Mouse (Mus musculus) lung, postnatal 4 days (tissue): Measurements from ENCODE around the gene Dysf.

Experiments
- DNase-seq, 2 experiments: peaks; one replicate each; pipeline ENCODE4 v3.0.0; 2021

The Dysf gene

DNA sequence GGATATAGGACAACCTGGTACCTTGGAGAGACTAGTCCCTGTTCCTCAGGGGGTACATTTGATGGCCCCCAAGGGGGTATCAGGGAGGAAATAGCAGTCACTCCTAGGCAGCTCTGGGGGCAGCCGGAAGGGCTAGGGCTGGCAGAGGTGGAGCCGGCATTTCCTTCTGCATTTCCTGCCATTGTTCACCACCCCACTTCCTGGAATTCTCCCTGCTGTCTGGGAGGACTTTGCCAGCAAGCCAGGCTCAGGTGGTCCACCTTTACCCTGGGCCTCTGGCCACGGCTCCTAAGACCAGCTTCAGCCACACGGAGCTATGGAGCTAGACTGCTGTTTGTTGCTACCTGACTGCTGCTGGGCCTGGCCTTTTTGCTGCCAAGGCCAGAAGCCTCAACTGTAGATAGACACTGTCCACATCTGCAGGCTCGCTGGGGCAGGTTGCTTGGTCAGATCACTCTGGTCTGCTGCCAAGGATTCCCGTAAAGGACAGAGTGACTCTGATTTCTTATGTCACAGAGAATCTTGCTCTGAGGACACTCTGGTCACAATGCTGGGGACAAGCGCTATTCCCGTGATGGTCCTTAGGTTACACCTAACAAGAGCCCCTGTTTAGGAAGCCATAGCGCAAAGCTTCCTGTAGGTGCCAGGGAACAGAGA lies 45.6 kb downstream of the Dysf start:
- DNase-seq = peak; percentile 56 to 73

DNA sequence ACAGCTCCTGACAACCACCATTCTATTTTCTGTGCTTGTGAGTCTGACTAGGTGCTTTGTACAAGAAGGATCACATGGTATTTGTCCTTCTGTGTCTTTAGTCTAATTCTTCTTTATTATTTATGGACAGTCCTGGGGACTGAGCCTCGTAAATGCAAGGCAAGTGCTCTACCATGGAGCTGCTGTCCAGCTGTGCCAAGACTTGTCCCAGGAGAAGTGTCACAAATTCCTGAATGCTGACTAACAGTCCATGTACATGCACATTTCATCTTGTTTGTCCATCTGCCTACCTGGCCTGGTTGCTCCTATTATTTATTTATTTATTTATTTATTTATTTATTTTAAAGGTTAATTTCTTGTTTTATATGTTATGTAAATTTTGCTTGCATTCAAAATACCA lies 47.2 kb downstream of the Dysf start:
- DNase-seq = no peak

DNA sequence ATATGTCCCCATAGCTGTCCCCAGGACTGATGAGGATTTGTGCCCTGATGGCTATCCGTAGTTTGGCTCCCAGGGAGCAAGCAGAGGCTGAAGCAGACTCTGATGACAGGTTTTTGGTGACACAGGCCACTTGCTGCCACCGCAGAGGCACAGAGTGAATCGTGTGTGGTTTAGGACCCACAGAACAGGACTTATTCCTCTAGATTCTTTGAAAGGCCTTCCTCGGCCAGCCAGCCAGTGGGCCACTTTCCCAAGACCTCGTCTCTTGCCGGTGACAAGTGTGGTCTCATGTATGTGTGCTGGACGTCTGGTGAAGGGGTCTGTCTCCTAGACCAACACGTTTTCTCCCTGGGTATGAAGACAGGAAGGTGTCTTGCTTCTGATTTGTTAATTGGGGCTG lies 48.8 kb downstream of the Dysf start:
- DNase-seq = no peak

DNA sequence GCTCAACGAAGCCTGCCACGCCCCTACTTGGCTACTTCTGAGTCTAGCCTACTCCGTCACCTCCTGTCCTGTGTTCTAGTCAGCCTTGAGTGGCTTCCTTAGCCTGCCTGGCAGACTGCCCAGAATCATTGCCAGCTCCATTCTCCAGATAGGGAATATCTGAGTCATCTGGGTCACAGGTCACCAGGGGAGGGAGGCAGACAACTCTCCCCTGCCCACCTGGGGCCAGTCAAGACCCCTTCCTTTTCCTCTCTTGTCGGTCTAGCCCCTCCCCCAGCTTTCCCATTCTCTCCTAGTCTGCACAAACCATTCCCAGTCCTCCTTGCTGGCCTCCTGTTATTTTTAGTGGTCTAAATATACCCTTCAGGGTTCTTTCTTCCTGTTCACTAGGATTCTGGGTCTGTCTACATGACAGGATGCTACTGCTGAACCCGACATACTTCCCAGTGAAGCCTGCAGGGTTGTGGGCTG lies 50.3 kb downstream of the Dysf start:
- peak; percentile 54 to 62 for DNase-seq

- no peak for DNase-seq
Measured at GRCm38 (mm10) chr6:84059771-84060414, 51.5 kb downstream of the Dysf start.

GRCm38 (mm10) chr6:84061328-84061727 lies 52.9 kb downstream of the Dysf start:
- peak; percentile 39 to 68 for DNase-seq

DNA sequence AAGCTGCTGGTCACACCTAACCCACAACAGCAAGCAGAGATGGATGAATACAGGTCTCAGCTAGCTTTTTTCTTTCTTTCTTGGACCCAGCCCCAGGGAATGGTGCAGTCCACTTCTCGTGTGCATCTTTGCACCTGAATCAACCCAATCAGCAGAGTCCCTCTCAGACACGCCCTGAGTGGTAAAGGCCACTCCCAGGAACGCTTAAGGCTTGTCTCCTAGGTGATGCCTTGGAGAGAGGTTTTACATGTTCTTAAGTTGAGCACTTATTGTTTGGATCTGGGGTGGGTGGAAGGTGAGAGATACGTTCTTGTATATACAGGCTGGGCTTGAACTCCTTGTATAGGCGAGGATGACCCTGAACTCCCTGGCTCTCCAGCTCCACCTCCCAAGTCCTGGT lies 54.2 kb downstream of the Dysf start:
- DNase-seq = no peak

- DNase-seq = no peak
Measured at GRCm38 (mm10) chr6:84068236-84068635, 59.8 kb downstream of the Dysf start.

- DNase-seq = no peak
Measured at GRCm38 (mm10) chr6:84070251-84070650, 61.9 kb downstream of the Dysf start.

GRCm38 (mm10) chr6:84072574-84072973 lies 64.2 kb downstream of the Dysf start:
- no peak for DNase-seq

- DNase-seq = no peak
Measured at GRCm38 (mm10) chr6:84078172-84078571, 69.8 kb downstream of the Dysf start.

- DNase-seq = no peak
Measured at GRCm38 (mm10) chr6:84080631-84081030, 72.2 kb downstream of the Dysf start.

GRCm38 (mm10) chr6:84084757-84085156 lies 76.4 kb downstream of the Dysf start:
- DNase-seq = no peak

- DNase-seq = peak in 1 of 2 experiments; percentile 23
Measured at GRCm38 (mm10) chr6:84093473-84093872, 85.1 kb downstream of the Dysf start.

DNA sequence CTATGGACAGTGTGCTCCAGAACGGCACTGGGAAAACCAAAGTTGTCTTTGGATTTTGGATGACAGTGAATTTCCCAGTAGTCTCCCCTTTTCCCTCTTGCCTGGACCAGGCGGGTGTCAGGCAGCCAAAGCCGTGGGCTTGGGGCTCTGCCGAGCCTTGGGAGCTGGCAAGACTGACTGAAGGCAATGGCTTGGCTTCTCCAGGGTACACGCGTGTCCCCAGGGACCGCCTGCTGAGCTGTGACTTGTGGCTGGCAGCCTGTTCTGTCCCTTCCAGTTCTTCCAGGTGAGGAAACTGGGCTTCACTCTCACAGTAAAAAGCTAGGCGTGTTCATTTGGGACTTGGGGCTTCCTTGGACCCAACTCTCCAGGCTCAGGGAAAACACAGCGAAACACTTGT lies 86.1 kb downstream of the Dysf start:
- no peak for DNase-seq

DNA sequence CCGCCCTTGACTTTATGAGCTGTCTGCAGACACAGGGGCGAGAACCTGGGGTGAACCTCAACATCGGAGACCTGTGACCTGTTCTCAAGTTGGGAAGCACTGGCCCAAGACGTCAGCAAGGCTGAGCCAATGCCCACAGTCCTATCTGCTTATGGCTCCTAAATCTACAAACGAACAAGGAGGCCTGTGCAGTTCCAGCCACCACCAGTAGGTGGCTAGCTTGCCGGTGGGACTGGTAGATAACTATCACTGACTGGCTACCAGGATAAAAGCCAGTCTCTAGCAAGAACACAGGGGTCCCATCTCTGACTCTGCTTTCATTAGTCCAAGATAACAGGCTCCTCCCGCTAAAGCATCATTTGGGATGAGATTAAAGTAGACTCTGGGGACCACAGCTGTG lies 86.6 kb downstream of the Dysf start:
- peak; percentile 60 to 73 for DNase-seq

- DNase-seq = peak in 1 of 2 experiments; percentile 60
Measured at GRCm38 (mm10) chr6:84095882-84096281, 87.5 kb downstream of the Dysf start.

DNA sequence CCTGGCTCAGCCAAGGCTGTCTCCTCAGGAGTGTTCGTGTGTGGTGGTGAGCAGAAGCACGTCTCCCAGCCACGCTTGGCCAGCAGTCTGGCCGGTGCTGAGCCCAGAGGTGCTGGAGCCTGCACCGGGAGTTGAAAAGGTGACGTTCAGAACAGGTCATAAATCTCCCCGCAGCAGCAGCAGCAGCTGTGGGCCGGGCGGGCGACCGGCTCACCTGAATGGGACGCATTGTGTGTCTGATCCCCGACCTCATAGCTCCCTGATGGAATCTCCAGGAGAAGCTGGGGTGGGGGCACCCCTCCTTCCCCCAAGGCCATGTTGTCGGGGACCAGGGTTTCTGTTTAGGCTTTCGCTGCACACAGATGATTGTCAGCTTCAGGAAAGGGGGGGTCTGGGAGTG lies 93.6 kb downstream of the Dysf start:
- DNase-seq = no peak

DNA sequence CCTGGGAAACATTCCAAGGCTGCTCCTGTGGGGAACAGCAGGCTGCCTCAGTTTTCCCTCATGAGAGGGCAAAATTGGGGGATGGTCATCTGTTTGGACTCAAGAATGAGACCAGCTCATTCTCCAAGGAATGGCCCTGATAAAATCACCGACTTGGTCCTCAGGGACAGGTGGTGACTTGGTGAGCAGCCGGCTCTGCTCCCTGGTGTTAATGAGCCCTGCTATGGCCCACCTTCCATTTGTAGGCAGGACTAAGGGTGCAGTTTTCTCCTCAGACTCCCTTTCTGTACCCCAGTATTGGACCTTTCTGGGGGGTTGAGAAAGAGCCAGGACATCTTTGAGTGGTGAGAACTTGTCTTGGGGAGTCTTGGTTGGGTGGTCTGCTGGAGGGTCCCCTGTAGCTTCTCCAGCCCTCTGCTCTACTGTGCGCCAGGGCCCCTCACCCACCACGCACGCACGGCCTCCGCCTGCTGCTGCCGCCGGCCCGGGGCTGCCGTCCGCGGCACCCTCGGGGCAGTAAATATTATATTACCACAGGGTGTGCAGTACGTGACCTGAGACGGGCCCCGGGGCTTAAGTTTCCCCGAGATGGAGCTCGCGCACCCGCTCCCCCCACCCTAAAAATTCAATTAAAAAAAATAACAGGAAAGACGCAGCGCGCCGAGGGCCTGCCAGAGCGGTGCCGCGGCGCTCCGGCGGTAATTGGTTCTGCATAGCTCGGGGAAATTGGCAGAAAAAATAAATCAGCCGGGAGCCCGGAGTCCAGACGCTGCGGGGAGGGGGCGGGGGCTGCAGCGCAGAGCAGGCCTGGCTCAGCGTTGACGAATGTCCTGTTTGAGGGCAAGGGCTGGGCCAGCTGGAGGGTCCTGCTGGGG lies 97.0 kb downstream of the Dysf start:
- peak; percentile 52 to 67 for DNase-seq

GRCm38 (mm10) chr6:84106082-84106481 lies 97.7 kb downstream of the Dysf start:
- DNase-seq = no peak

DNA sequence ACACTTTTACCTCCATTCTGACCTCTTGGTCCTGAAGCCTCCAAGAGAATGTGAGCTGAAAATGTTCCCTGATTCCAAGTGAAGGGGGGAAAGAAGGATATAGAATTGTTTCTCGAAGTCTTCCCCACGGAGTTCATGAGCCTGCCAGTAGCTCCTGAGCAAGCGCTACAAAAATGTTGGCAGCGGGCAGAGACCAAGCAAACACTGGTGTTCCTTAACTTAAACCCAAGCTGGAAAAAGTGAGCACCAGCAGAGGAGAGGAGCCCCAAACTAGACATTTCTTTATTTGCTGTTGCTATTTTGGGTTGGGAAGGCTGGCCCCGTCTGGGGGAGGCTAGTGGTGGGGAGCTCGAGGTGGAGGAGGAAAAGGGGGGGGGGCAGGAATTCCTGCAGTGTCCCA lies 102.0 kb downstream of the Dysf start:
- DNase-seq = no peak

DNA sequence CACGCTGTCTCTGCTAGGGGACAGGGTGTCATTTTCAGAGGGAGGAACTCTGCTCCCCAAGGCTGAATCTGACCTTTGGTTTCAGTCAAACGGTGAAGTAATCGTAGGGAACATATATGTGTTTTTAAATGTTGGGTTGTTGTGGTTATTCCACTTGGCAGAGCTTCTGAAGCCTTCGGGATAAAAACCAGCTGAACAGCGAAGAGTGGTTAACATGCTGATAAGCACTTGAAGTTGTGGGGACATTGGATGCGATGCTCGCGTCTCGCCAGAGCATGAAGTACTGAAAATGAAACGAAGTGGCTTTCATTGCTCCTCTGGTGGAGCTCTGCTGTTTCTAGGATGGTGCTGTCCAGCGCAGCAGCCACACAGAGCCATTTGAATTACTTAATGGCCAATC lies 102.7 kb downstream of the Dysf start:
- DNase-seq = no peak

DNA sequence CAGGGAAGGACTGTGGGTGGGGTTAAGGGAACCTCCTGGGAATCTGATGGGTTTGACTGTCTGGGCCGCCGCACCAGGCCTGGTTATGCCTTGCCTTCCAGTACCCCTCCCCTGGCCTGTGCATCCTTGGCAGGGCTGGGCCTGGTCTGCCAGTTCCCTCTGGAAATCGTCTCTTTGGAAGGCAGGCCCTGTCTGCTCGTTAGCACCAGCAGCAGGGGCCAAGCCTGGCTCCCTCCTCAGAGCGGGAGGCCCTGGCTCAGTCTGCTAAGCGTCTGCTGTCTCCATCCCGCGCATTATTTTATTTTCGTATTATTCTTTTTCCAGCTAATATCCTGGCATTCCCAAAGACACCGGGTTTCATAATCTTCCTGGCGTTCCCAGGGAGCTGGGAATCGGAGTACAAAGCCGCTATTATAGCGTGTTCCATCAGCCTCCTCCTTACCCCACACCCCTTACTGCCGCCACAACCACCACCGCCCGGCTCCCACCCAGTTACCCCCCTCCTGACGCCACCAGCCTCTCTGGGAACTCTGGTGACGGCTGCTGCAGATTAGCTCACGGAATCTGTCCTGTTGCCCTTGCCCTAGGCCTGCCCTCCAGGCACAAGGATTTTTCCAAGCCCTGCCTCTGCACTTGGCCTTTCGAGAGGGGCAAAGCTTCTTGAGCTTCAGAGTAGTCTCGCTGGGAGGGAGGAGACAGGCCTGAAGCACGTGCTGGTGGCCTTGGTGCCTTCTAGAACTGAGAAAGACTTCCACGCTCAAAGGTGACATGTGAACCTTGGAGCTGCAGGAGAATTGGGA lies 111.5 kb downstream of the Dysf start:
- no peak for DNase-seq
